Mouse (Mus musculus) embryonic facial prominence, embryonic 12.5 days (tissue): Measurements from ENCODE around the gene Caskin1. TPM values are rescaled to one million over a fixed set of nuclear protein-coding genes. Genes with fewer than 3 reads are reported as not detected.

Experiments
- ATAC-seq: fragments of 200-750 bp; cut with Nextera tagmentation; 2 replicates; pipeline ENCODE4 v1.8.0; 2017; ENCODE audit not compliant: insufficient number of reproducible peaks, insufficient read depth, low FRiP score, low TSS enrichment
- H3K27ac ChIP-seq: fragments of 300-500 bp; sonication (generic); 2 replicates; pipeline ENCODE4 v1.5.1; 2016; ENCODE audit warnings: mild to moderate bottlenecking
- H3K27me3 ChIP-seq: fragments of 300-500 bp; sonication (generic); 2 replicates; pipeline ENCODE4 v1.6.1; 2016; ENCODE audit warnings: mild to moderate bottlenecking, moderate library complexity
- H3K36me3 ChIP-seq: fragments of 300-500 bp; sonication (generic); 2 replicates; pipeline ENCODE4 v1.6.1; 2016; ENCODE audit warnings: mild to moderate bottlenecking
- H3K4me1 ChIP-seq: fragments of 300-500 bp; sonication (generic); 2 replicates; pipeline ENCODE4 v1.6.1; 2016
- H3K4me2 ChIP-seq: fragments of 300-500 bp; sonication (generic); replicated peaks from 2 replicates; pipeline ENCODE4 v1.6.1; 2016; ENCODE audit warnings: mild to moderate bottlenecking, moderate library complexity
- H3K4me3 ChIP-seq: fragments of 300-500 bp; sonication (generic); 2 replicates; pipeline ENCODE4 v1.5.1; 2016; ENCODE audit warnings: mild to moderate bottlenecking
- H3K9ac ChIP-seq: fragments of 300-500 bp; sonication (generic); 2 replicates; pipeline ENCODE4 v1.6.1; 2016; ENCODE audit warnings: mild to moderate bottlenecking, moderate library complexity
- H3K9me3 ChIP-seq: fragments of 300-500 bp; sonication (generic); 2 replicates; pipeline ENCODE4 v1.6.1; 2016; ENCODE audit warnings: mild to moderate bottlenecking, moderate library complexity
- WGBS: fragments of 180-500 bp; shearing (Covaris S2); methylation state at CpG from one replicate; pipeline ENCODE4 v1.1.7; 2016; 5-methylcytosine and 5-hydroxymethylcytosine counted together
- polyA plus RNA-seq: library from polyadenylated mRNA; unstranded; fragments of >200 nt; fragmentation: Nextera tagmentation; extraction: Ambion mirVana; gene quantifications from 2 replicates; pipeline ENCODE4 v1.2.1, GENCODE M21; 2016

The Caskin1 gene
- polyA plus RNA-seq, 1 experiment from 2014 or later, result 7.5 TPM

DNA sequence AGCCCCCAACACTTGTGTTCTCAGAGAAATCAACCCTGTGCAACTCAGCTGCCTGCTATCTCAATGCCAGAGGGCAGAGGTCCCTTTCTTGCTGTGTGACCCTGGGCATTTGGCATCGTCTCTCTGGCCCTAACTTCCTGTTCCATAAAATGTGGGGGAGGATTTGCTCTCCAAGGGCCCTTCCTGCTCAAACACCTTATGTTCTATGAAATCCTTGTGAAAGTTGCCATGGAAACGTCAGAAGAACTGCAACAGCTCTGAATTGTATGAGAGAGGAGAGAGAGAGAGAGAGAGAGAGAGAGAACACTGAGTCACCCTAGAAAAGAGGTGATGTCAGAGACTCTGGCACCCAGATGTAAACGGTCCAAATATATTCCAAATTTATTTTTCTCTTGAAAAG is 49.1 kb downstream of the Caskin1 start:
- Histone ChIP-seq H3K36me3 (no peaks in the 10 kb centered on the region), H3K4me2 (no peak overlapping the region), H3K4me3 (no peak overlapping the region), H3K9ac (no peak overlapping the region), H3K9me3 (no peaks in the 10 kb centered on the region), H3K4me1 (peaks cover 14% of the 10 kb centered on the region), H3K27me3 (no peaks in the 10 kb centered on the region), H3K27ac (0 out of 2 replicates have a peak overlapping the region, but pooled peaks have one; percentile 30)
- 41% methylated on average over 3 of the region's 3 CpGs for WGBS
- ATAC-seq, result no peak

GRCm38 (mm10) chr17:24538950-24539349 is 50.5 kb downstream of the Caskin1 start:
- Histone ChIP-seq H3K9ac (no peak overlapping the region), H3K4me3 (no peak overlapping the region), H3K9me3 (no peaks in the 10 kb centered on the region), H3K27ac (no peak overlapping the region), H3K36me3 (no peaks in the 10 kb centered on the region), H3K4me2 (no peak overlapping the region), H3K4me1 (peaks cover 4% of the 10 kb centered on the region; the same call in 1 of the 2 replicates), H3K27me3 (no peaks in the 10 kb centered on the region)
- WGBS, result 69% methylated on average over 8 of the region's 8 CpGs
- no peak for ATAC-seq

- H3K4me3 ChIP-seq, result no peak overlapping the region
- 8% methylated on average over 3 of the region's 3 CpGs for WGBS
- H3K4me2 ChIP-seq, result no peak overlapping the region
- no peaks in the 10 kb centered on the region for H3K9me3 ChIP-seq
- no peaks in the 10 kb centered on the region for H3K36me3 ChIP-seq
- H3K27ac ChIP-seq, result no peak overlapping the region
- H3K27me3 ChIP-seq, result peaks cover 4% of the 10 kb centered on the region
- H3K9ac ChIP-seq, result no peak overlapping the region
- ATAC-seq, result no peak
- peaks cover 4% of the 10 kb centered on the region; the same call in 1 of the 2 replicates for H3K4me1 ChIP-seq
Observed at GRCm38 (mm10) chr17:24540375-24540774, 52.0 kb downstream of the Caskin1 start.

GRCm38 (mm10) chr17:24544613-24545012 is 56.2 kb downstream of the Caskin1 start:
- H3K9ac ChIP-seq, result 0 out of 2 replicates have a peak overlapping the region, but pooled peaks have one; percentile 2

DNA sequence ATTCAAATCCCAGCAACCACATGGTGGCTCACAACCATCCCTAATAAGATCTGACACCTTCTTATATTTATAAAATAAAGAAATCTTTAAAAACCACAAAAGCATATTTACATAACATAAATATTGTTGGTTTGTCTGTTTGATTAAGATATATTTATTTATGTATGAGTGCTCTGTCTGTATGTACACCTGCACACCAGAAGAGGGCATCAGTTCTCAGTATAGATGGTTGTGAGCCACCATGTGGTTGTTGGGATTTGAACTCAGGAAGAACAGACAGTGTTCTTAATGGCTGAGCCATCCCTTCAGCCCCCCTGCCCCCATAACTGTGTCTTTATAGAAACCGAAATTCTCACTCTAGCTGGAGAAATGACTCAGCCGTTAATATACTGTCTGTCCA is 56.8 kb downstream of the Caskin1 start:
- Histone ChIP-seq H3K27me3 (peaks cover 9% of the 10 kb centered on the region), H3K27ac (no peak overlapping the region), H3K4me3 (no peak overlapping the region), H3K36me3 (no peaks in the 10 kb centered on the region), H3K4me1 (peaks cover 6% of the 10 kb centered on the region; the same call in 1 of the 2 replicates), H3K4me2 (no peak overlapping the region), H3K9ac (no peak overlapping the region), H3K9me3 (no peaks in the 10 kb centered on the region)
- ATAC-seq, result no peak
- WGBS, result 78% methylated on average over 2 of the region's 2 CpGs

More at GRCm38 (mm10) chr17:24544613-24545012, 56.2 kb downstream of the Caskin1 start:
- no peak overlapping the region for H3K27ac ChIP-seq
- H3K4me2 ChIP-seq, result peak overlapping the region; percentile 33
- WGBS, result 14% methylated on average over 12 of the region's 12 CpGs
- no peaks in the 10 kb centered on the region for H3K9me3 ChIP-seq
- ATAC-seq, result no peak
- no peaks in the 10 kb centered on the region for H3K36me3 ChIP-seq
- H3K4me3 ChIP-seq, result peak overlapping the region; percentile 9; the same call in 1 of the 2 replicates
- peaks cover 9% of the 10 kb centered on the region for H3K27me3 ChIP-seq
- H3K4me1 ChIP-seq, result peaks cover 6% of the 10 kb centered on the region; the same call in 1 of the 2 replicates

- Histone ChIP-seq H3K4me3 (no peak overlapping the region), H3K27me3 (peaks cover 9% of the 10 kb centered on the region)
- 80% methylated on average over 3 of the region's 3 CpGs for WGBS
Observed at GRCm38 (mm10) chr17:24546234-24546633, 57.8 kb downstream of the Caskin1 start.

GRCm38 (mm10) chr17:24548435-24548834 is 60.0 kb downstream of the Caskin1 start:
- H3K4me2 ChIP-seq, result peak overlapping the region; percentile 86
- H3K36me3 ChIP-seq, result no peaks in the 10 kb centered on the region
- H3K27me3 ChIP-seq, result peaks cover 9% of the 10 kb centered on the region
- peaks cover 23% of the 10 kb centered on the region for H3K4me1 ChIP-seq
- no peak overlapping the region for H3K27ac ChIP-seq
- WGBS, result 42% methylated on average over 9 of the region's 9 CpGs
- H3K9me3 ChIP-seq, result no peaks in the 10 kb centered on the region
- no peak overlapping the region for H3K4me3 ChIP-seq
- H3K9ac ChIP-seq, result no peak overlapping the region
- no peak for ATAC-seq

More at GRCm38 (mm10) chr17:24546234-24546633, 57.8 kb downstream of the Caskin1 start:
- Histone ChIP-seq H3K27ac (no peak overlapping the region), H3K36me3 (no peaks in the 10 kb centered on the region), H3K9me3 (no peaks in the 10 kb centered on the region), H3K4me2 (no peak overlapping the region), H3K4me1 (peaks cover 11% of the 10 kb centered on the region; the same call in 1 of the 2 replicates), H3K9ac (no peak overlapping the region)
- no peak for ATAC-seq

DNA sequence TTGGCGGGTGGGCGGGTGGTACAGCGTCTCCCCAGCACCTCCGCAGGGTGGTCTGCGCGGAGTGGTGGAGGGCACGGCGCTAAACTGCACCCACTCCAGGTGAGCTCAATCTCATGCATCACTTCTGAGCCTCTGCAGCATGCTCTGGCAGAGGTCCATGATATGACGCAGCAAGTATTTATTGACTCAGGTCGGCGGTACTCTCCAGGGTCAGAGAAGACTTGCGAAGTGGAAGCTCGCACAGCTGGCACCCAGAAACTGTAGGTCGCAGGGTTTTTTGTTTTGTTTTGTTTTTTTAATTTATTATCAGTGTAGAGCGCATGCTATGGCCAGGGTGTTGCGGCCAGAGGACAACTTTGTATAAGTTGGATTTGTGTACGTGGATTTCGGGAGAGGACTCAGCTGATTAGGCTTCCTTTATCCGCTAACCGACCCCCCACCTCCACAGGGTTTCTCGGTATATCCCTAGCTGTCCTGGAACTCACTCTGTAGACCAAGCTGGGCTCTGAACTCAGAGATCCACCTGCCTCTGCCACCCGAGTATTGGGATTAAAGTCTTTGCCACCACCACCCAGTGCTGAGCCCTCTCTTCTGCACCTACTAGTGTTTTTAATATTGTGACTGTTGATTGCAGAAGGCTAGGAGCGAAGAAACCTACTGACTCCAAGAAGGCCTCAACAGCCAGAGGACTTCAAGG is 60.7 kb downstream of the Caskin1 start:
- peaks cover 23% of the 10 kb centered on the region for H3K4me1 ChIP-seq
- no peaks in the 10 kb centered on the region for H3K9me3 ChIP-seq
- 5% methylated on average over 23 of the region's 23 CpGs for WGBS
- peak overlapping the region; percentile 62 for H3K27ac ChIP-seq
- H3K9ac ChIP-seq, result peak overlapping the region; percentile 43
- H3K4me2 ChIP-seq, result peak overlapping the region; percentile 86
- peaks cover 9% of the 10 kb centered on the region for H3K27me3 ChIP-seq
- peak overlapping the region; percentile 88 for H3K4me3 ChIP-seq
- H3K36me3 ChIP-seq, result no peaks in the 10 kb centered on the region
- peak; percentile 32 for ATAC-seq

DNA sequence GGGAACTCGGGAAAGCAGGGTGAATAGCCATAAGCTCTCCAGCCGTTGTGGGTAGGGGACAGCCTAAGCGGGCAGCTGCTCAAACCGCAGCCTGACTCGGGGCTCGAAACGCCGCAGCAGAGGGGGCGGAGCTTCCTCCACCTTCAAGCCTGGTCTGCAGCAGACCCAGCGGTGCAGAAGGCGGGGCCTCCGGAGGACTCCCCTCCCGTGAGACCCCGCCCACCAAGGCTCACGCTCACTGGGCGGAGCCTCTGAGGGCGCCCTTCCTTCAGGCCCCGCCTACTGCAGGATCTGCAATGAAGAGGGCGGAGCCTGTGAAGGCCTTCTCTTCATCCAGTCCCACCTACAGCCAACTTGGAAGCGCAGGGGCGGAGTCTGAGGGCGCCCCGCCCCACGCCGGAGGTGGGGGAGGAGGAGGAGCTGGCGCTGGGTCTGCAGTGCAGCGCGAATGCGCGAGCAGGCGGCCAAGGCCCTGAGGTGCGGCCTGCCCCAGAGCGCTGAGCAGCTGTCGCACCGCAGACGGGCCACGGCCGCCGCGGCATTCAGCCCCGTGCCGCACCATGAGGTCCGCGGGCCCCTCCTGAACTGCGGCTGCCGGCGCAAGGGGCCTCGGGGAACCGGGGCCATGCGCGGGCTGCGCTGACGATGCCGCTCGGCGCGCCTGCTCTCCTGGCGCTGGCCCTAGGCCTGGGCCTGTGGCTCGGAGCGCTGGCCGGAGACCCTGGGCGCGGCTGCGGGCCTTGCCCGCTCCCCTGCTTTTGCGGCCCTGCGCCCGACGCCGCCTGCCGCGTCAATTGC is 61.4 kb downstream of the Caskin1 start, which contains the start of gene Pkd1:
Gene Pkd1, plus strand, starts transcription at position 217 of the 798 bp plus-strand sequence.
- peak within 1 kb of the TSS; percentile 91 for H3K9ac ChIP-seq
- no peaks in the 10 kb centered on the region for H3K36me3 ChIP-seq
- H3K4me3 ChIP-seq, result peak within 1 kb of the TSS; percentile 88
- WGBS, result under 1% methylated on average over 63 of the region's 72 CpGs
- H3K27ac ChIP-seq, result peak within 1 kb of the TSS; percentile 95
- peaks cover 6% of the 10 kb centered on the region for H3K27me3 ChIP-seq
- ATAC-seq, result peak; percentile 95
- no peaks in the 10 kb centered on the region for H3K9me3 ChIP-seq
- H3K4me1 ChIP-seq, result peaks cover 23% of the 10 kb centered on the region
- peak within 1 kb of the TSS; percentile 86 for H3K4me2 ChIP-seq

DNA sequence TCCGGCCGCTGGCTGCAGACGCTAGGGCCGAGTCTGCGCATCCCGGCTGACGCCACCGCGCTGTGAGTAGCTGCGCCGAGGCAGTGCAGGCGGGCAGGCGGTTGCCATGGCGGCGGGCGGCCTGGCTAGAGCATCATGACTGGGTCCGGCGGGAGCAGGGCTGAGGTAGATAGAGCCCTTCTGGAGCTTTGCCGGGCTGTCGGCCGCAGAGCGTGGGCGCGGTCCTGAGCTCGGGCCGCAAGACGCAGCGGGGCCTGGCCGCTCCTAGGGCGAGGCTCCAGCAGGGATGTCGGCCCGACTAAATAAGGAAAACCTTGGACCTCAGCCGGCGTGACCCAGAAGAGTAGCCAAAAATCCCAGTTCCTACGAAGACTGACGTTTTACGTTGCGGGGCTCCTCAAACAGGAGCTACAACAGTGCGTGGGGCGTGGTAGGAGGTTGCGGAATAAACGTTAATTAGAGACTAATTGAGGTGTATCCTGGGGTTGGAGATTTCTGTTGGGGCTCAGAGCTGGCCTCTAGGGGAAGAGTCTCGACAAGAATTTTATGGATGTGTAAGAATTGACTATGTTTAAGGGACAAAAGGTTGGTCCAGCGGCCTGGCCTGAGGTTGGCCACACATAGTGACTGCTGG is 62.1 kb downstream of the Caskin1 start:
- Histone ChIP-seq H3K4me3 (peak overlapping the region; percentile 88), H3K36me3 (no peaks in the 10 kb centered on the region), H3K9ac (peak overlapping the region; percentile 91), H3K4me2 (peak overlapping the region; percentile 86), H3K27ac (peak overlapping the region; percentile 95), H3K27me3 (0 out of 2 replicates have a peak, but pooled peaks cover 5% of the 10 kb centered on the region), H3K9me3 (no peaks in the 10 kb centered on the region), H3K4me1 (peaks cover 23% of the 10 kb centered on the region)
- ATAC-seq, result peak; percentile 82
- under 1% methylated on average over 44 of the region's 44 CpGs for WGBS

- Histone ChIP-seq H3K36me3 (no peaks in the 10 kb centered on the region), H3K9ac (peak overlapping the region; percentile 91), H3K27me3 (0 out of 2 replicates have a peak, but pooled peaks cover 5% of the 10 kb centered on the region), H3K9me3 (no peaks in the 10 kb centered on the region), H3K4me2 (peak overlapping the region; percentile 86), H3K4me1 (peaks cover 23% of the 10 kb centered on the region), H3K4me3 (peak overlapping the region; percentile 88), H3K27ac (peak overlapping the region; percentile 95; the same call in 1 of the 2 replicates)
- 43% methylated on average over 3 of the region's 3 CpGs for WGBS
- ATAC-seq, result no peak
Observed at GRCm38 (mm10) chr17:24551050-24551444, 62.6 kb downstream of the Caskin1 start.
